Mouse (Mus musculus): ENCODE results near the gene Olfr1314. TPM values are rescaled to one million over a fixed set of nuclear protein-coding genes. Genes with fewer than 3 reads are reported as not detected.

Gene Olfr1314
- total RNA-seq (2021), result not detected
- long read RNA-seq, experiment 1, result 0 reads
- long read RNA-seq, experiment 2, result 0 reads

GRCm38 (mm10) chr2:112096681-112097080, at the start of gene Olfr1314:
Gene Olfr1314, minus strand, starts transcription at chr2:112096781.
- DNase-seq (ENCODE audit: low spot score in 2 of 2), result no peak

- no peak for DNase-seq (ENCODE audit: low spot score in 2 of 2)
These were observed 43.4 kb upstream of the Olfr1314 start, which contains the start of gene Olfr1317 for GRCm38 (mm10) chr2:112140029-112140428. Gene Olfr1317, plus strand, starts transcription at chr2:112140329.

- DNase-seq (ENCODE audit: low spot score in 2 of 2), result no peak
These were observed 38.3 kb upstream of the Olfr1314 start, which contains the start of gene Olfr1316 for GRCm38 (mm10) chr2:112134877-112135276. Gene Olfr1316, minus strand, starts transcription at chr2:112134977.

GRCm38 (mm10) chr2:112115340-112115739, 18.8 kb upstream of the Olfr1314 start, which contains the start of gene Olfr1315-ps1:
Gene Olfr1315-ps1, minus strand, starts transcription at chr2:112115440.
- no peak for DNase-seq (ENCODE audit: low spot score in 2 of 2)

- no peak for DNase-seq (ENCODE audit: low spot score in 2 of 2)
These were observed 18.8 kb downstream of the Olfr1314 start, which contains the start of gene Olfr1313 for GRCm38 (mm10) chr2:112077743-112078142. Gene Olfr1313, minus strand, starts transcription at chr2:112077843.

- no peak for DNase-seq (ENCODE audit: low spot score in 2 of 2)
These were observed 46.4 kb downstream of the Olfr1314 start, which contains the start of gene Olfr1312 for GRCm38 (mm10) chr2:112050138-112050537. Gene Olfr1312, minus strand, starts transcription at chr2:112050238.

Other genes with a start within 250 kb of the Olfr1314 start
- not detected for gene Olfr1305, start 219.6 kb downstream of the Olfr1314 start, total RNA-seq (2021)
- not detected for gene Olfr1306, start 180.5 kb downstream of the Olfr1314 start, total RNA-seq (2021)
- gene Olfr1307, start 147.3 kb downstream of the Olfr1314 start, total RNA-seq (2021), result not detected
- gene Olfr1308, start 131.8 kb downstream of the Olfr1314 start, total RNA-seq (2021), result not detected
- gene Olfr1309, start 106.5 kb downstream of the Olfr1314 start, total RNA-seq (2021), result not detected
- not detected for gene Olfr1310, start 84.1 kb downstream of the Olfr1314 start, total RNA-seq (2021)
- not detected for gene Olfr1311, start 72.4 kb downstream of the Olfr1314 start, total RNA-seq (2021)
- not detected for gene Olfr1312, start 46.5 kb downstream of the Olfr1314 start, total RNA-seq (2021)
- not detected for gene Olfr1313, start 18.9 kb downstream of the Olfr1314 start, total RNA-seq (2021)
- not detected for gene Olfr1315-ps1, start 18.7 kb upstream of the Olfr1314 start, total RNA-seq (2021)
- gene Olfr1316, start 38.2 kb upstream of the Olfr1314 start, total RNA-seq (2021), result not detected
- not detected for gene Olfr1317, start 43.5 kb upstream of the Olfr1314 start, total RNA-seq (2021)
- gene Olfr1318, start 57.4 kb upstream of the Olfr1314 start, total RNA-seq (2021), result not detected
- gene Lpcat4, start 142.7 kb upstream of the Olfr1314 start, total RNA-seq (2021), result 1 to 10 TPM; 5.2 to 5.9 TPM
- gene Nutm1, start 162.5 kb upstream of the Olfr1314 start, total RNA-seq (2021), result not detected
- gene Nop10, start 165.1 kb upstream of the Olfr1314 start, total RNA-seq (2021), result 100 to 1,000 TPM; 109 to 149 TPM
- 10 to 100 TPM; 26.9 to 32.5 TPM for gene Slc12a6, start 169.0 kb upstream of the Olfr1314 start, total RNA-seq (2021)
- under 1 TPM in 1 of 2 experiments, not detected in 1; 0.38 TPM for gene Gm21985, start 169.5 kb upstream of the Olfr1314 start, total RNA-seq (2021)